Mouse (Mus musculus): ENCODE measurements at regions not wholly inside any gene's neighbourhood (a gene's known extent, or its start where the extent isn't known, plus 50 kb on each side); places are given as distances from the start of the nearest gene placed in this dataset.
A peak's percentile ranks its signal among the peaks of the same experiment; 100 is the strongest.

DNA sequence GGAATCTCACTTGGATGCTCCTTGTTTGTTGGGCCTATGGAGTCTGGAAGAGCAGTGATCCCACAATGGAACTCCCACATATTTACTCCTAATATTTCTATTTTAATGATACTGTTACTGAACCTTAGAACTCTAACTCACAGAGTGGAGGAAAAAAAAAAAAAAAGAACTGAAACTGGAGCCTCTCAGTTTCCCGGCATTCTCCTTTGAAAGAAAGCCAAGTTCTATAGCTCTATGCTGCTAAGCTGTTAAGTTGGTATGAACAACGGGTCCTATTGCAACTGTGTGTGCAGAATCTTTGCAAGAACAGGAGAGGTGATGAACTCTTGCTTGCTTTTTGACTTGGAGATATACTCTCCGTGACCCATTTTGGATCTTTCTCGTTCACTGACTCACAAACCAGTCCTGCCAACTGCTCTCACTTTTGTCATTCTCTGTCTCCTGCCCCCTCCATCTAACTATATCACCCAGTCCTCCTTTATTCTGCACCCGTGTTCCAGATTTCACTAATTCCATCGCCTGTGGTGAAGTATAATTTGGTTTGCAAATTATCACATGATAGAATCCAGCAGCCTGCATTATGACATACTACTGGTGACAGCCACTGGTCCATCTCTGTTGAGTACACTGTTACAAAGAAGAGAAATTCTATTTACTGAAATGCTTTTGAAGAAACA, 92.6 kb upstream of the Ctsc start:
- no peak for DNase-seq (ENCODE audit: low read depth)

DNA sequence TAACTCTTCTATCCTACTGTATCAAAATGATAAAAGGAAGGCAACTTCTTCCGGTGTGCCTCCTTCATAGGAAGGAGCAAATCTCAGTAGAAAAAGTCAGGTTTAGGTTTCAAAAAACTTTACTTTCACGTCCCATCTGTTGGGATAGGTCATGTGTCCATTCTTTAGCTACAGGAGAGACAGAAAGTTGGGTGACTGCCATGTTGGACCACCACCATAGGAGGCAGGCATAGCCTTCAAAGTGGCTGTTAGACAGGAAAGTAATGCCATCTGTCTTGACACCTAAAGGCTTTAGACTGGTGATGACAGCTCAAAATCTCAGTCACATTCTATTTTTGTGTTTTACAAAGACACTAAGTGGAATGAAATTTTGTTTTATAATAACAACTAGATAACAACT, 90.3 kb upstream of the Ctsc start:
- no peak for DNase-seq (ENCODE audit: low read depth)

DNA sequence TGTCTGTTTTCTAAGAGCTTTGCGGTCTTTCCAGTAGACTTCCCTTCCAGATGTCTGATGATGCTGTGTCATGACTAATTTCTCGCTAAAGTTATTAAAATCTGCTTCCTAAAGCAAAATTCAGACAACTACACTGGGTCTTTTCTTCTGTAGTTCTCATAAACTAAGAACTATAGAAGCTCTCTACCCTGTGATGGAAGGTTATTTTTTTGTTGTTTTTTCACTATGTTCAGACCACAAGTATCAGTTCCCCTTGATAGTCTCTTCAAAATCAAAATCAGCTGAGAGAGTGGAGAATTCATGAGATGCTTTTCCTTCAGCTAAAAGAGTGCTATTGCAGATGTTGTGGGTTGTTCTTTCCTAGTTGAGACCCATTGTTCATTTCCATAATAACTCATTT, 85.1 kb upstream of the Ctsc start:
- DNase-seq (ENCODE audit: low read depth) = no peak

- DNase-seq (ENCODE audit: low read depth) = no peak
Observed at GRCm38 (mm10) chr7:88199043-88199442, 78.8 kb upstream of the Ctsc start.

DNA sequence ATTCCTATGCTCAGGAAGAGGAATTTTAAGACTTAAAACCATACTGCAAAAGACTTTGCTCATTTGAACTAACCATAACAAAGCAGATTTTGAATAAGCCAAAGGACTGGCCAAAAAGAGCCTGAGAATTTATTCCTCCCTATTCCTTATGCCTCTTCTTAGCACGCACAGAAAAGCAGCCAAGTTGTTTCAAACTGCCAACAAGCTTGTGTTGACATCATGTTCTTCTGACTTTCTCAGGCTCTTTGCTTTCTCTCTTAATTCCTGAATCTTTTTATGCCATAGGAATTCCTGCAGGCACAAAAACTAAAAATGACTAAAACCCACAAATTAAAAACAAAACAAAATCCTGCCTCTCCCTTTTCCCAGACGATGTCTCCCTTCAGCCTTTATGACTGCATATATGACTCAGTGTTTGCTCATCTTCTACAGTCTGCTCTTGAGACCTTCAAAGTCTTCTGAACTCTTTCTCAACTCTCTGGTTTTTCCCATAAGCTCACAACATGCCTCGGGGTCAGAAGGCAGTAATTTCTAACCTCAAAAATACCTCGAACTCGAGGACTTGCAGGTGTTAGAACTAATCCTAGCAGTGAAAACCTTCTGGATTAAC, 77.9 kb upstream of the Ctsc start:
- DNase-seq (ENCODE audit: low read depth) = no peak

DNA sequence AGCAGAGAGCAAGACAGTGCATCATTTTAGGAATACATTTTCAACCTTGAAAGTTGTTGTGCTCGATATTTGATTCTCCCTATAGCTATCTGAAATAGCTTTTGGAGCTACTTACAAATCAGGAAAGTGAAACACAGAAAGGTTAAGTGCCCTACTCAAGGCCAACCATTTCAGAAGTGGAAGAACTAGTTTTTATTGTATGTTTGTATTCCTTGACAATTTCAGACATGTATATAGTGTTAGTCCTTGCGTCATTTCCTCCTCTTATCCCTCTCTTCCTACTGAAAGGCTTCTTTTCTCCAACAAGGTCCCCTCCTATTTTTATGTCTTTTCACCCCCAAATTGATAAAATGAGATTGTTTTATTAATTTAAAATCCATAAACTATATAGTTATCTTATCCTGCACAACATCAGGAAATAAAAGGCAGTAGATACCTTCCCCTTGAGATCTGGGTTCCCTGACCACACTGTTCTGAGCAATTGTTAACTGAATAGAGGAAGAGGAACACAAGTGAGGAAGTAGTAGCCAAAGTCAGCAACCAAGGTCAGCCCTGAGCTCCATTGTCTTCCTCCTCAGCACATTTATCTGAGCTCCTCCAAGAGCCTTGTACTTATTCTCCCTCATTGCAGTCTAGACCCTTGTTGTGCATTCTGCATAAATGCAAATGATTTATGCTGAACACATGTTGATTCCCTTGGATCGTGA, 76.1 kb upstream of the Ctsc start:
- no peak for DNase-seq (ENCODE audit: low read depth)

DNA sequence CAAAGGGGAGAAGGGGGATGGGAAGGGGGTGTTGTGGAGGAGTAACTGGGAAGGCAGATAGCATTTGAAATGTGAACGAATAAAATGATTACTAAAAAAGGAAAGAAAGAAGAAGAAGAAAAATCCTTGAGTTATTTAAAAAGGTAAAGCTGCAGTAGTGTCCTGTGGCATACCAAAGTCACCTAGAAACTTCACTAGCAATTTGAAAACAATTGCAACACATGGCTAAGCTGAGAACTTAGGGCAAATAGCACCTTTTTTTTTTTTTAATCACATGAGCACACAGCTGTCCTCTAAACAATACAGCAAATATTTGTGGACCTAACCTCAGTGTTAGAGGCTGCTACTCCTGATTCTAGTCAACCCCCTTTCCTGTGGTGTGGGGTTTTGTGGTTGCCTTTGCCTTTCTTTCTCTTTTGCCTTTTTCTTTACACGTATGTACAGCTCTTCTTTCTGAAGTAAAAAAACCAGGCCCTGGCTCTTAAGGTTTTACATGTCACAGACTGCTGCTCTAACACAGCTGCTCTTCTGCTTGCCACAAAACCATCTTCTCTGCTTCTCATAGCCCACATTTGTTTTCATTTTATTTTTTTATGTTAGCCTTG, 71.6 kb upstream of the Ctsc start:
- no peak for DNase-seq (ENCODE audit: low read depth)

GRCm38 (mm10) chr7:88206914-88207710, 70.8 kb upstream of the Ctsc start:
- DNase-seq (ENCODE audit: low read depth) = no peak

DNA sequence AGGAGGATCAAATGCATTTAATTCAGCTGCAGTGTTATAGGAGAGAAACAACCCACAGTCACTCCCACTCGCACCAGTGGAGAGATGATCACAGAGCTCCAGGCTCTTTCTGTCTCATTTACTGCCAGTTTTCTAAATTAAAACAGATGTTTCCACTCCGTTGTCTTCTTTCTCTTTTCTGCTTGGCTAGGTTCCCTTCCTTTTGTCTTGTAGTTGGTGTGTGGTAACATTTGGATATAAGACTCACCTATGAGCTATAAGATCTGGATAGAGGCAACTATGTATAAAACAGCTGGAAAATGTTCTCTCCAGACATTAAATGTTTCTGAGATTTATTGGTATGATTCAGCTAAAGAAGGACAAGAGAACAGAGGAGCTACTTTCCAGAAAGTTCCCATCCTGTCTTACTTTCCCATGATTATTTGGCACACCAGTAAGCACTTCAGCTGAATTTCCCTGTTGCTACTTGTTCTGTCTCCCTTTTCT, 63.1 kb upstream of the Ctsc start:
- DNase-seq (ENCODE audit: low read depth) = peak; percentile 71

- DNase-seq (ENCODE audit: low read depth) = no peak
Observed at GRCm38 (mm10) chr7:88215425-88215824, 62.5 kb upstream of the Ctsc start.

- DNase-seq (ENCODE audit: low read depth) = no peak
Observed at GRCm38 (mm10) chr7:88222141-88222540, 55.7 kb upstream of the Ctsc start.

- DNase-seq (ENCODE audit: low read depth) = no peak
Observed at GRCm38 (mm10) chr7:88225800-88226199, 52.1 kb upstream of the Ctsc start.

All from gonadal fat pad, adult 2 months (tissue).